Mouse (Mus musculus): Measurements from ENCODE around the gene Zc3h18. TPM values are rescaled to one million over a fixed set of nuclear protein-coding genes. Genes with fewer than 3 reads are reported as not detected.

The Zc3h18 gene
- polyA plus RNA-seq, 1 experiment from 2014 or later = 17.7 TPM

- Histone ChIP-seq H3K4me1 (ENCODE audit: control insufficient read depth in 2 of 2, insufficient read depth in 2 of 2, low read length in 2 of 2) (peaks cover 31 to 40% of the 10 kb centered on the region in 2 experiments), H3K9ac (ENCODE audit: low read length) (0 out of 2 replicates have a peak overlapping the region, but pooled peaks have one; percentile 17), H3K27me3 (ENCODE audit: control insufficient read depth, insufficient read depth, low read length) (no peaks in the 10 kb centered on the region), H3K9me3 (ENCODE audit: control insufficient read depth, low read length) (no peaks in the 10 kb centered on the region), H3K36me3 (ENCODE audit: control insufficient read depth, insufficient read depth, low read length) (no peaks in the 10 kb centered on the region), H3K27ac (replicated peaks in 1 of 2; ENCODE audit: control insufficient read depth in 1 of 2, insufficient read depth in 1 of 2, low read depth in 2 of 2, low read length in 2 of 2) (peak overlapping the region; percentile 15 to 54; a peak in 3 of 4 replicates), H3K4me2 (ENCODE audit: low read length) (0 out of 2 replicates have a peak overlapping the region, but pooled peaks have one; percentile 9), H3K4me3 (ENCODE audit: control insufficient read depth in 1 of 2, insufficient read depth in 1 of 2, low read depth in 1 of 2, low read length in 2 of 2) (no peak overlapping the region)
- 17% methylated on average over 15 of the region's 15 CpGs for WGBS
- 0 out of 2 replicates have a peak, but pooled peaks have one; percentile 48 for ATAC-seq (ENCODE audit: insufficient number of reproducible peaks, insufficient read depth, low FRiP score, low read depth)
These were observed 26.8 kb upstream of the Zc3h18 start for GRCm38 (mm10) chr8:122349357-122350297.

GRCm38 (mm10) chr8:122350309-122351089, 25.9 kb upstream of the Zc3h18 start:
- Histone ChIP-seq H3K9me3 (ENCODE audit: control insufficient read depth, low read length) (no peaks in the 10 kb centered on the region), H3K27me3 (ENCODE audit: control insufficient read depth, insufficient read depth, low read length) (no peaks in the 10 kb centered on the region), H3K4me1 (ENCODE audit: control insufficient read depth in 2 of 2, insufficient read depth in 2 of 2, low read length in 2 of 2) (peaks cover 26 to 31% of the 10 kb centered on the region in 2 experiments), H3K36me3 (ENCODE audit: control insufficient read depth, insufficient read depth, low read length) (no peaks in the 10 kb centered on the region), H3K9ac (ENCODE audit: low read length) (no peak overlapping the region), H3K27ac (replicated peaks in 1 of 2; ENCODE audit: control insufficient read depth in 1 of 2, insufficient read depth in 1 of 2, low read depth in 2 of 2, low read length in 2 of 2) (no peak overlapping the region), H3K4me2 (ENCODE audit: low read length) (no peak overlapping the region), H3K4me3 (ENCODE audit: control insufficient read depth in 1 of 2, insufficient read depth in 1 of 2, low read depth in 1 of 2, low read length in 2 of 2) (no peak overlapping the region)
- no peak for ATAC-seq (ENCODE audit: insufficient number of reproducible peaks, insufficient read depth, low FRiP score, low read depth)
- 44% methylated on average over 11 of the region's 11 CpGs for WGBS

- WGBS = 76% methylated on average over 8 of the region's 8 CpGs
- no peak overlapping the region for H3K4me2 ChIP-seq (ENCODE audit: low read length)
- H3K27ac ChIP-seq (replicated peaks in 1 of 2; ENCODE audit: control insufficient read depth in 1 of 2, insufficient read depth in 1 of 2, low read depth in 2 of 2, low read length in 2 of 2) = no peak overlapping the region
- no peak overlapping the region for H3K9ac ChIP-seq (ENCODE audit: low read length)
- ATAC-seq (ENCODE audit: insufficient number of reproducible peaks, insufficient read depth, low FRiP score, low read depth) = no peak
- H3K4me1 ChIP-seq (ENCODE audit: control insufficient read depth in 2 of 2, insufficient read depth in 2 of 2, low read length in 2 of 2) = peaks cover 14 to 16% of the 10 kb centered on the region in 2 experiments
- H3K4me3 ChIP-seq (ENCODE audit: control insufficient read depth in 1 of 2, insufficient read depth in 1 of 2, low read depth in 1 of 2, low read length in 2 of 2) = no peak overlapping the region
- no peaks in the 10 kb centered on the region for H3K9me3 ChIP-seq (ENCODE audit: control insufficient read depth, low read length)
- H3K36me3 ChIP-seq (ENCODE audit: control insufficient read depth, insufficient read depth, low read length) = no peaks in the 10 kb centered on the region
- H3K27me3 ChIP-seq (ENCODE audit: control insufficient read depth, insufficient read depth, low read length) = no peaks in the 10 kb centered on the region
These were observed 22.3 kb upstream of the Zc3h18 start for GRCm38 (mm10) chr8:122354157-122354556.

- H3K9ac ChIP-seq (ENCODE audit: low read length) = no peak overlapping the region
- 62% methylated on average over 9 of the region's 9 CpGs for WGBS
- no peaks in the 10 kb centered on the region for H3K36me3 ChIP-seq (ENCODE audit: control insufficient read depth, insufficient read depth, low read length)
- no peak for ATAC-seq (ENCODE audit: insufficient number of reproducible peaks, insufficient read depth, low FRiP score, low read depth)
- H3K27ac ChIP-seq (replicated peaks in 1 of 2; ENCODE audit: control insufficient read depth in 1 of 2, insufficient read depth in 1 of 2, low read depth in 2 of 2, low read length in 2 of 2) = no peak overlapping the region
- H3K4me3 ChIP-seq (ENCODE audit: control insufficient read depth in 1 of 2, insufficient read depth in 1 of 2, low read depth in 1 of 2, low read length in 2 of 2) = no peak overlapping the region
- no peaks in the 10 kb centered on the region for H3K27me3 ChIP-seq (ENCODE audit: control insufficient read depth, insufficient read depth, low read length)
- H3K9me3 ChIP-seq (ENCODE audit: control insufficient read depth, low read length) = no peaks in the 10 kb centered on the region
- no peaks in the 10 kb centered on the region; a peak in 1 of 4 replicates for H3K4me1 ChIP-seq (ENCODE audit: control insufficient read depth in 2 of 2, insufficient read depth in 2 of 2, low read length in 2 of 2)
- no peak overlapping the region for H3K4me2 ChIP-seq (ENCODE audit: low read length)
These were observed 20.5 kb upstream of the Zc3h18 start for GRCm38 (mm10) chr8:122355642-122356606.

- Histone ChIP-seq H3K27ac (replicated peaks in 1 of 2; ENCODE audit: control insufficient read depth in 1 of 2, insufficient read depth in 1 of 2, low read depth in 2 of 2, low read length in 2 of 2) (no peak overlapping the region), H3K4me1 (ENCODE audit: control insufficient read depth in 2 of 2, insufficient read depth in 2 of 2, low read length in 2 of 2) (no peaks in the 10 kb centered on the region), H3K27me3 (ENCODE audit: control insufficient read depth, insufficient read depth, low read length) (0 out of 2 replicates have a peak, but pooled peaks cover 3% of the 10 kb centered on the region), H3K9ac (ENCODE audit: low read length) (no peak overlapping the region), H3K36me3 (ENCODE audit: control insufficient read depth, insufficient read depth, low read length) (no peaks in the 10 kb centered on the region), H3K4me3 (ENCODE audit: control insufficient read depth in 1 of 2, insufficient read depth in 1 of 2, low read depth in 1 of 2, low read length in 2 of 2) (no peak overlapping the region), H3K4me2 (ENCODE audit: low read length) (no peak overlapping the region), H3K9me3 (ENCODE audit: control insufficient read depth, low read length) (no peaks in the 10 kb centered on the region)
- ATAC-seq (ENCODE audit: insufficient number of reproducible peaks, insufficient read depth, low FRiP score, low read depth) = no peak
- WGBS = 58% methylated on average over 11 of the region's 11 CpGs
These were observed 19.2 kb upstream of the Zc3h18 start for GRCm38 (mm10) chr8:122357202-122357601.

- H3K4me3 ChIP-seq (ENCODE audit: control insufficient read depth in 1 of 2, insufficient read depth in 1 of 2, low read depth in 1 of 2, low read length in 2 of 2) = no peak overlapping the region
- 60% methylated on average over 5 of the region's 5 CpGs for WGBS
- H3K4me2 ChIP-seq (ENCODE audit: low read length) = no peak overlapping the region
- no peak overlapping the region for H3K9ac ChIP-seq (ENCODE audit: low read length)
- no peaks in the 10 kb centered on the region for H3K9me3 ChIP-seq (ENCODE audit: control insufficient read depth, low read length)
- no peak for ATAC-seq (ENCODE audit: insufficient number of reproducible peaks, insufficient read depth, low FRiP score, low read depth)
- H3K27me3 ChIP-seq (ENCODE audit: control insufficient read depth, insufficient read depth, low read length) = 0 out of 2 replicates have a peak, but pooled peaks cover 3% of the 10 kb centered on the region
- H3K36me3 ChIP-seq (ENCODE audit: control insufficient read depth, insufficient read depth, low read length) = no peaks in the 10 kb centered on the region
- no peaks in the 10 kb centered on the region for H3K4me1 ChIP-seq (ENCODE audit: control insufficient read depth in 2 of 2, insufficient read depth in 2 of 2, low read length in 2 of 2)
- no peak overlapping the region for H3K27ac ChIP-seq (replicated peaks in 1 of 2; ENCODE audit: control insufficient read depth in 1 of 2, insufficient read depth in 1 of 2, low read depth in 2 of 2, low read length in 2 of 2)
These were observed 18.8 kb upstream of the Zc3h18 start for GRCm38 (mm10) chr8:122357641-122358040.

Measured in heart, embryonic 14.5 days (tissue).